Mouse (Mus musculus): Measurements from ENCODE around the gene Pla2g1b. TPM values are rescaled to one million over a fixed set of nuclear protein-coding genes. Genes with fewer than 3 reads are reported as not detected.

The Pla2g1b gene
- total RNA-seq, 2 experiments from 2014 or later: not detected

DNA sequence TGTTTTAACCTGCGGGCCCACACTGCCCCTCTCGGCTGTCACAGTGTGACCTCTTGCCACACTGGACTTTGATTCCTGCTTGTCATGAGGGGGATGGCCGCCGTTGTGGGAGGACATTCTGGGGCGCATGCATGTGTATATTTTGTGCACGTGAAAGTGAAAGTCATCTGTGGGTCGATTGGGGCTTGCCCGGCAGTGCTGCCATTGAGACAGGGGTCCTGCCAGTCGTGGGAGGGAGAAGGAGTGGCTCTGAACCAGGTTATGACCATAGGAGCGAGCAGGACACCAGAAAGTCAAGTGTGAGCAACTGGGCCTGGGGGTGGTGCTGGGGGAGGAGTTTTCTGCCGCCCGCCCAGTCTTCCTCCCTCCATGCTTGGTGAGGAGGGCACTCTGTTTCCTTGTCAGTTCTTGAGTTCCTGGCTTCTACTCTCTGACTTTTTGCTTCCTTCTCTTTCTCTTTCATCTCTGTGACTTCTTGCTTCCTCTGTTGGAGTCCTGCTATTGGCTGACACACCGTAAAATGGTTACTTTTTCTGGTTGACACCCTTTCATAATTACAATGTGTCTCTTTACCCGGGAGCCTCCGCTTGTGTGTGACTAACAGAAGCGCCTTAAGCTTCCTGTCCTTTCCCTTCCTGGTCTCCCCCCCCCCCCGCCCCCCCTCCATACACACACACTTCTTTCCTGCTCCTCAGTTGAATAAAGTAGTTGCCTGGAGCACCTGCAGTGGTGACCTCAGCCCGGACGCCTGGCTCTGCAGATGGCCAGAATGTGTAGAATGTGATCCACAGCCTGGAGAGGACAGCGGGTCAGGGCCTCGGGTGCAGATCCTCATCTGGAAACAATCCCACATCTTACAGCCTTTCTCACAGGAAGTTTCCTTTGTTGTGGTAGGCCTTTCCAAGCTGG, 55.7 kb downstream of the Pla2g1b start:
- peak; percentile 74 for ATAC-seq (replicated peaks; ENCODE audit: poor library complexity)

- no peak for ATAC-seq (replicated peaks; ENCODE audit: poor library complexity)
Measured at GRCm38 (mm10) chr5:115522531-115522930, 56.5 kb downstream of the Pla2g1b start.

- no peak for ATAC-seq (replicated peaks; ENCODE audit: poor library complexity)
Measured at GRCm38 (mm10) chr5:115522981-115523499, 57.0 kb downstream of the Pla2g1b start.

DNA sequence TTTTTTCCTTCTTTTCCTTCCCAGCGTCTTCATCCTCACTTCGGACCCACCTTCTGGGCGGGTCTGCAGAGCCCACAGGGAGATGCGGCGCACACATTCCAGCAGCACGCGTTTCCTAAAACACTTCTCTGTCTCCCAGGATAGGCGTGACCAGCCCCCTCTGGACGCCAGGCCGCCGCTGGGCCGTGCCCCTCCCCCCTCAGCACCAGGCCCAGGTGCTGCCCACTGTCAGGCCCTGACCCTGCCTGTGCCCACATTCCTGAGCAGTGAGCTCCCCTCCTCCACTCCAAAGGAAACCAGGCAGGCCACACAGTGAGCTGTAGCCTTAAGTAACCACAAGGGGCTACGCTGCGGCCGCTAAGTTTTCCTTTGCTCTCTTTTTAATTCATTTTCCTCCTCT, 57.9 kb downstream of the Pla2g1b start:
- 0 out of 2 replicates have a peak, but pooled peaks have one; percentile 9 for ATAC-seq (replicated peaks; ENCODE audit: poor library complexity)

Other genes with a start within 250 kb of the Pla2g1b start
- gene Pop5, start 230.4 kb upstream of the Pla2g1b start, total RNA-seq (2015): 67.7 and 81.9 TPM in 2 replicates
- gene Pop5, start 230.4 kb upstream of the Pla2g1b start, total RNA-seq (2017): 76.4 and 82.8 TPM in 2 replicates
- gene Rnf10, start 193.4 kb upstream of the Pla2g1b start, total RNA-seq (2015): 45.3 and 56.3 TPM in 2 replicates
- 45.1 and 58.7 TPM in 2 replicates for gene Rnf10, start 193.4 kb upstream of the Pla2g1b start, total RNA-seq (2017)
- gene Coq5, start 186.6 kb upstream of the Pla2g1b start, total RNA-seq (2015): 17.0 and 20.4 TPM in 2 replicates
- 39.8 and 46.3 TPM in 2 replicates for gene Coq5, start 186.6 kb upstream of the Pla2g1b start, total RNA-seq (2017)
- gene Dynll1, start 165.3 kb upstream of the Pla2g1b start, total RNA-seq (2015): 690 and 788 TPM in 2 replicates
- 334 and 365 TPM in 2 replicates for gene Dynll1, start 165.3 kb upstream of the Pla2g1b start, total RNA-seq (2017)
- 76.3 and 79.7 TPM in 2 replicates for gene Srsf9, start 139.1 kb upstream of the Pla2g1b start, total RNA-seq (2015)
- gene Srsf9, start 139.1 kb upstream of the Pla2g1b start, total RNA-seq (2017): 96.3 and 102 TPM in 2 replicates
- gene Gatc, start 125.1 kb upstream of the Pla2g1b start, total RNA-seq (2015): 68.9 and 78.9 TPM in 2 replicates
- 10.7 and 11.2 TPM in 2 replicates for gene Gatc, start 125.1 kb upstream of the Pla2g1b start, total RNA-seq (2017)
- 39.1 and 43.1 TPM in 2 replicates for gene Triap1, start 125.0 kb upstream of the Pla2g1b start, total RNA-seq (2015)
- 17.7 and 25.3 TPM in 2 replicates for gene Triap1, start 125.0 kb upstream of the Pla2g1b start, total RNA-seq (2017)
- 365 and 372 TPM in 2 replicates for gene Cox6a1, start 117.3 kb upstream of the Pla2g1b start, total RNA-seq (2015)
- gene Cox6a1, start 117.3 kb upstream of the Pla2g1b start, total RNA-seq (2017): 67.5 and 102 TPM in 2 replicates
- gene Msi1, start 36.7 kb upstream of the Pla2g1b start, total RNA-seq (2015): not detected in 2 replicates
- not detected in 2 replicates for gene Msi1, start 36.7 kb upstream of the Pla2g1b start, total RNA-seq (2017)
- gene Sirt4, start 18.5 kb downstream of the Pla2g1b start, total RNA-seq (2015): 9.8 and 12.3 TPM in 2 replicates
- 2.8 and 4.6 TPM in 2 replicates for gene Sirt4, start 18.5 kb downstream of the Pla2g1b start, total RNA-seq (2017)
- gene Pxn, start 40.4 kb downstream of the Pla2g1b start, total RNA-seq (2015): 40.4 and 52.8 TPM in 2 replicates
- gene Pxn, start 40.4 kb downstream of the Pla2g1b start, total RNA-seq (2017): 69.6 and 73.0 TPM in 2 replicates
- 3,223 and 3,257 TPM in 2 replicates for gene Rplp0, start 93.2 kb downstream of the Pla2g1b start, total RNA-seq (2015)
- gene Rplp0, start 93.2 kb downstream of the Pla2g1b start, total RNA-seq (2017): 1,603 and 2,013 TPM in 2 replicates
- 17.5 and 17.7 TPM in 2 replicates for gene Gcn1l1, start 99.0 kb downstream of the Pla2g1b start, total RNA-seq (2015)
- gene Gcn1l1, start 99.0 kb downstream of the Pla2g1b start, total RNA-seq (2017): 33.2 and 35.3 TPM in 2 replicates
- gene Rab35, start 165.6 kb downstream of the Pla2g1b start, total RNA-seq (2015): 24.7 and 25.2 TPM in 2 replicates
- gene Rab35, start 165.6 kb downstream of the Pla2g1b start, total RNA-seq (2017): 22.8 and 28.8 TPM in 2 replicates

Data from megakaryocyte progenitor cell, adult 5-6 weeks (primary cell).